Mouse (Mus musculus): ENCODE data around the gene Slc50a1.

DNA sequence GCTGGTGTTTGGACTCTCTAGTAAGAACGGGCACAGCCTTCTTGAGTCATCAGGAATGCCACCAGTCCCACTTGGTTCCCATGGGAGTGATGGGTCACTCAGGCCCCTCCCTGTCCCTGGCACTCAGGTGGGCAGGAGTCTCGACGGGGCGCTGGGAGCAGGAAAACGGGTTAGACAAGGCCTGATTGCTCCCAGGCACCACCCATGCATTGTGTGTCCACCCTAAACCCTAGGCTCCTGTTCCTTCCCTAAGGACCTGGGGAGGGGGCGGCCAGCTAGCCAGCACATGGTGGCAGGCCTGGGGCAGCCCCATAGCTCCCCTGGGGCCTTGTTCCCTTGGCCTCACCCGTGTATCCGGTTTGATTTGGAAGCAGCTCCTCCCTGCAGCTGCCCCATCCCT, 47.9 kb upstream of the Slc50a1 start:
- TF ChIP-seq CTCF (conservative IDR thresholded peaks at IDR 0.05 in 1 of 2, IDR thresholded peaks at IDR 0.05 in 1 of 2; ENCODE audit: low read depth in 2 of 2, low read length in 2 of 2) = no peak
- TF ChIP-seq UBTF (IDR thresholded peaks at IDR 0.05; ENCODE audit: low read depth, low read length) = no peak
- TF ChIP-seq EP300 (IDR thresholded peaks at IDR 0.05; ENCODE audit: low read length) = no peak
- TF ChIP-seq MYC (IDR thresholded peaks at IDR 0.05; ENCODE audit: low read depth, low read length) = no peak
- no peak for TF ChIP-seq POLR2A (IDR thresholded peaks at IDR 0.05; ENCODE audit: low read depth, low read length)

All from CH12.LX (cell line).